Mouse (Mus musculus): ENCODE data around the gene Kcnh8. TPM values are rescaled to one million over a fixed set of nuclear protein-coding genes. Genes with fewer than 3 reads are reported as not detected.

Kcnh8 gene
- polyA plus RNA-seq, 1 experiment from 2014 or later: 0.33 TPM

- Histone ChIP-seq H3K4me3 (ENCODE audit: low read length) (peak overlapping the region; percentile 56), H3K36me3 (ENCODE audit: control insufficient read depth, insufficient read depth, low read length) (no peaks in the 10 kb centered on the region), H3K4me1 (ENCODE audit: control insufficient read depth, insufficient read depth, low read length) (0 out of 2 replicates have a peak, but pooled peaks cover 5% of the 10 kb centered on the region), H3K27me3 (replicated peaks; ENCODE audit: control insufficient read depth, insufficient read depth, low read length) (peaks cover 21% of the 10 kb centered on the region), H3K27ac (ENCODE audit: low read length) (no peak overlapping the region), H3K9me3 (ENCODE audit: control insufficient read depth, low read length) (no peaks in the 10 kb centered on the region), H3K9ac (ENCODE audit: low read depth, low read length) (no peak overlapping the region), H3K4me2 (ENCODE audit: low read depth, low read length) (peak overlapping the region; percentile 80)
- ATAC-seq: no peak
- 3% methylated on average over 14 of the region's 14 CpGs for WGBS
Measured at GRCm38 (mm10) chr17:52602781-52603170, 267 bp downstream of the Kcnh8 start.

- 6% methylated on average over 5 of the region's 5 CpGs for WGBS
- 0 out of 2 replicates have a peak, but pooled peaks cover 5% of the 10 kb centered on the region for H3K4me1 ChIP-seq (ENCODE audit: control insufficient read depth, insufficient read depth, low read length)
- H3K9ac ChIP-seq (ENCODE audit: low read depth, low read length): no peak overlapping the region
- no peak overlapping the region for H3K4me3 ChIP-seq (ENCODE audit: low read length)
- H3K36me3 ChIP-seq (ENCODE audit: control insufficient read depth, insufficient read depth, low read length): no peaks in the 10 kb centered on the region
- no peak overlapping the region for H3K27ac ChIP-seq (ENCODE audit: low read length)
- H3K9me3 ChIP-seq (ENCODE audit: control insufficient read depth, low read length): no peaks in the 10 kb centered on the region
- no peak for ATAC-seq
- H3K4me2 ChIP-seq (ENCODE audit: low read depth, low read length): no peak overlapping the region
- peaks cover 21% of the 10 kb centered on the region for H3K27me3 ChIP-seq (replicated peaks; ENCODE audit: control insufficient read depth, insufficient read depth, low read length)
Measured at GRCm38 (mm10) chr17:52603411-52603810, 902 bp downstream of the Kcnh8 start.

GRCm38 (mm10) chr17:52611382-52611781 lies 8.9 kb downstream of the Kcnh8 start:
- ATAC-seq: no peak
- 71% methylated on average over 4 of the region's 4 CpGs for WGBS
- Histone ChIP-seq H3K36me3 (ENCODE audit: control insufficient read depth, insufficient read depth, low read length) (no peaks in the 10 kb centered on the region), H3K4me3 (ENCODE audit: low read length) (no peak overlapping the region), H3K9me3 (ENCODE audit: control insufficient read depth, low read length) (no peaks in the 10 kb centered on the region), H3K4me2 (ENCODE audit: low read depth, low read length) (no peak overlapping the region), H3K9ac (ENCODE audit: low read depth, low read length) (no peak overlapping the region), H3K4me1 (ENCODE audit: control insufficient read depth, insufficient read depth, low read length) (no peaks in the 10 kb centered on the region), H3K27me3 (replicated peaks; ENCODE audit: control insufficient read depth, insufficient read depth, low read length) (no peaks in the 10 kb centered on the region), H3K27ac (ENCODE audit: low read length) (no peak overlapping the region)

GRCm38 (mm10) chr17:52649186-52649585 lies 46.7 kb downstream of the Kcnh8 start:
- H3K36me3 ChIP-seq (ENCODE audit: control insufficient read depth, insufficient read depth, low read length): no peaks in the 10 kb centered on the region
- no peaks in the 10 kb centered on the region for H3K27me3 ChIP-seq (replicated peaks; ENCODE audit: control insufficient read depth, insufficient read depth, low read length)
- H3K4me1 ChIP-seq (ENCODE audit: control insufficient read depth, insufficient read depth, low read length): no peaks in the 10 kb centered on the region
- H3K9ac ChIP-seq (ENCODE audit: low read depth, low read length): no peak overlapping the region
- no peak overlapping the region for H3K27ac ChIP-seq (ENCODE audit: low read length)
- no peaks in the 10 kb centered on the region for H3K9me3 ChIP-seq (ENCODE audit: control insufficient read depth, low read length)
- no peak overlapping the region for H3K4me3 ChIP-seq (ENCODE audit: low read length)
- H3K4me2 ChIP-seq (ENCODE audit: low read depth, low read length): no peak overlapping the region
- ATAC-seq: no peak

GRCm38 (mm10) chr17:52691988-52692387 lies 89.5 kb downstream of the Kcnh8 start:
- H3K4me2 ChIP-seq (ENCODE audit: low read depth, low read length): no peak overlapping the region
- no peak overlapping the region for H3K27ac ChIP-seq (ENCODE audit: low read length)
- H3K36me3 ChIP-seq (ENCODE audit: control insufficient read depth, insufficient read depth, low read length): no peaks in the 10 kb centered on the region
- no peaks in the 10 kb centered on the region for H3K27me3 ChIP-seq (replicated peaks; ENCODE audit: control insufficient read depth, insufficient read depth, low read length)
- ATAC-seq: no peak
- no peaks in the 10 kb centered on the region for H3K9me3 ChIP-seq (ENCODE audit: control insufficient read depth, low read length)
- no peak overlapping the region for H3K9ac ChIP-seq (ENCODE audit: low read depth, low read length)
- no peaks in the 10 kb centered on the region for H3K4me1 ChIP-seq (ENCODE audit: control insufficient read depth, insufficient read depth, low read length)
- no peak overlapping the region for H3K4me3 ChIP-seq (ENCODE audit: low read length)

GRCm38 (mm10) chr17:52701944-52702343 lies 99.4 kb downstream of the Kcnh8 start:
- H3K4me2 ChIP-seq (ENCODE audit: low read depth, low read length): no peak overlapping the region
- H3K27ac ChIP-seq (ENCODE audit: low read length): no peak overlapping the region
- no peaks in the 10 kb centered on the region for H3K36me3 ChIP-seq (ENCODE audit: control insufficient read depth, insufficient read depth, low read length)
- no peaks in the 10 kb centered on the region for H3K27me3 ChIP-seq (replicated peaks; ENCODE audit: control insufficient read depth, insufficient read depth, low read length)
- no peaks in the 10 kb centered on the region for H3K4me1 ChIP-seq (ENCODE audit: control insufficient read depth, insufficient read depth, low read length)
- no peak overlapping the region for H3K4me3 ChIP-seq (ENCODE audit: low read length)
- H3K9ac ChIP-seq (ENCODE audit: low read depth, low read length): no peak overlapping the region
- H3K9me3 ChIP-seq (ENCODE audit: control insufficient read depth, low read length): no peaks in the 10 kb centered on the region
- WGBS: 74% methylated on average over 3 of the region's 3 CpGs
- no peak for ATAC-seq

GRCm38 (mm10) chr17:52712319-52712718 lies 109.8 kb downstream of the Kcnh8 start:
- Histone ChIP-seq H3K27ac (ENCODE audit: low read length) (no peak overlapping the region), H3K9ac (ENCODE audit: low read depth, low read length) (no peak overlapping the region), H3K4me3 (ENCODE audit: low read length) (no peak overlapping the region), H3K4me1 (ENCODE audit: control insufficient read depth, insufficient read depth, low read length) (no peaks in the 10 kb centered on the region), H3K27me3 (replicated peaks; ENCODE audit: control insufficient read depth, insufficient read depth, low read length) (no peaks in the 10 kb centered on the region), H3K4me2 (ENCODE audit: low read depth, low read length) (no peak overlapping the region), H3K36me3 (ENCODE audit: control insufficient read depth, insufficient read depth, low read length) (no peaks in the 10 kb centered on the region), H3K9me3 (ENCODE audit: control insufficient read depth, low read length) (no peaks in the 10 kb centered on the region)
- 30% methylated on average over 1 of the region's 1 CpGs for WGBS
- ATAC-seq: peak; percentile 82

- H3K9ac ChIP-seq (ENCODE audit: low read depth, low read length): no peak overlapping the region
- ATAC-seq: no peak
- 69% methylated on average over 3 of the region's 3 CpGs for WGBS
- H3K36me3 ChIP-seq (ENCODE audit: control insufficient read depth, insufficient read depth, low read length): no peaks in the 10 kb centered on the region
- no peaks in the 10 kb centered on the region for H3K4me1 ChIP-seq (ENCODE audit: control insufficient read depth, insufficient read depth, low read length)
- H3K9me3 ChIP-seq (ENCODE audit: control insufficient read depth, low read length): no peaks in the 10 kb centered on the region
- H3K4me2 ChIP-seq (ENCODE audit: low read depth, low read length): no peak overlapping the region
- no peak overlapping the region for H3K4me3 ChIP-seq (ENCODE audit: low read length)
- no peak overlapping the region for H3K27ac ChIP-seq (ENCODE audit: low read length)
- no peaks in the 10 kb centered on the region for H3K27me3 ChIP-seq (replicated peaks; ENCODE audit: control insufficient read depth, insufficient read depth, low read length)
Measured at GRCm38 (mm10) chr17:52722214-52722613, 119.7 kb downstream of the Kcnh8 start.

GRCm38 (mm10) chr17:52728806-52729205 lies 126.3 kb downstream of the Kcnh8 start:
- ATAC-seq: no peak
- Histone ChIP-seq H3K4me3 (ENCODE audit: low read length) (no peak overlapping the region), H3K9me3 (ENCODE audit: control insufficient read depth, low read length) (no peaks in the 10 kb centered on the region), H3K27me3 (replicated peaks; ENCODE audit: control insufficient read depth, insufficient read depth, low read length) (no peaks in the 10 kb centered on the region), H3K27ac (ENCODE audit: low read length) (no peak overlapping the region), H3K4me2 (ENCODE audit: low read depth, low read length) (no peak overlapping the region), H3K9ac (ENCODE audit: low read depth, low read length) (no peak overlapping the region), H3K36me3 (ENCODE audit: control insufficient read depth, insufficient read depth, low read length) (no peaks in the 10 kb centered on the region), H3K4me1 (ENCODE audit: control insufficient read depth, insufficient read depth, low read length) (no peaks in the 10 kb centered on the region)
- WGBS: 68% methylated on average over 2 of the region's 2 CpGs

- no peaks in the 10 kb centered on the region for H3K4me1 ChIP-seq (ENCODE audit: control insufficient read depth, insufficient read depth, low read length)
- no peak overlapping the region for H3K9ac ChIP-seq (ENCODE audit: low read depth, low read length)
- H3K27me3 ChIP-seq (replicated peaks; ENCODE audit: control insufficient read depth, insufficient read depth, low read length): no peaks in the 10 kb centered on the region
- no peaks in the 10 kb centered on the region for H3K36me3 ChIP-seq (ENCODE audit: control insufficient read depth, insufficient read depth, low read length)
- H3K9me3 ChIP-seq (ENCODE audit: control insufficient read depth, low read length): no peaks in the 10 kb centered on the region
- H3K4me3 ChIP-seq (ENCODE audit: low read length): no peak overlapping the region
- ATAC-seq: no peak
- no peak overlapping the region for H3K27ac ChIP-seq (ENCODE audit: low read length)
- no peak overlapping the region for H3K4me2 ChIP-seq (ENCODE audit: low read depth, low read length)
Measured at GRCm38 (mm10) chr17:52738436-52738835, 135.9 kb downstream of the Kcnh8 start.

Measured in intestine, embryonic 16.5 days (tissue).